Mouse (Mus musculus) liver (tissue): ENCODE measurements at regions not wholly inside any gene's neighbourhood (a gene's known extent, or its start where the extent isn't known, plus 50 kb on each side); places are given as distances from the start of the nearest gene placed in this dataset.

Source experiments
- DNase-seq: peaks from one replicate; pipeline ENCODE4 v3.0.0-alpha.2; 2020; ENCODE audit warnings: mixed read lengths

GRCm38 (mm10) chr10:38147421-38147820 lies 674.2 kb downstream of the Rfpl4b start:
- DNase-seq: no peak

- no peak for DNase-seq
Measured at GRCm38 (mm10) chr10:38139196-38139595, 682.4 kb downstream of the Rfpl4b start.

- DNase-seq: peak; percentile 4
Measured at GRCm38 (mm10) chr10:38121911-38122573, 699.5 kb downstream of the Rfpl4b start.

- no peak for DNase-seq
Measured at GRCm38 (mm10) chr10:38118601-38119000, 703.0 kb downstream of the Rfpl4b start.

- no peak for DNase-seq
Measured at GRCm38 (mm10) chr10:38116516-38116915, 705.1 kb downstream of the Rfpl4b start.

GRCm38 (mm10) chr10:38114194-38114593 lies 707.4 kb downstream of the Rfpl4b start:
- DNase-seq: no peak

- DNase-seq: no peak
Measured at GRCm38 (mm10) chr10:38108591-38108990, 713.0 kb downstream of the Rfpl4b start.

- DNase-seq: no peak
Measured at GRCm38 (mm10) chr10:38103570-38103969, 718.0 kb downstream of the Rfpl4b start.

GRCm38 (mm10) chr10:38078521-38078920 lies 743.1 kb downstream of the Rfpl4b start:
- no peak for DNase-seq

- DNase-seq: no peak
Measured at GRCm38 (mm10) chr10:38072394-38072793, 749.2 kb downstream of the Rfpl4b start.

GRCm38 (mm10) chr10:38059050-38059449 lies 762.5 kb downstream of the Rfpl4b start:
- no peak for DNase-seq

- no peak for DNase-seq
Measured at GRCm38 (mm10) chr10:38010452-38010851, 811.1 kb downstream of the Rfpl4b start.

GRCm38 (mm10) chr10:37995691-37996445 lies 825.7 kb downstream of the Rfpl4b start:
- no peak for DNase-seq

- DNase-seq: no peak
Measured at GRCm38 (mm10) chr10:37988297-37989263, 833.0 kb downstream of the Rfpl4b start.

- DNase-seq: no peak
Measured at GRCm38 (mm10) chr10:37978899-37979539, 840.3 kb upstream of the Marcks start.

- no peak for DNase-seq
Measured at GRCm38 (mm10) chr10:37960051-37960450, 821.3 kb upstream of the Marcks start.

GRCm38 (mm10) chr10:37914780-37915179 lies 776.1 kb upstream of the Marcks start:
- no peak for DNase-seq

GRCm38 (mm10) chr10:37911669-37912068 lies 772.9 kb upstream of the Marcks start:
- no peak for DNase-seq

GRCm38 (mm10) chr10:37908276-37908675 lies 769.6 kb upstream of the Marcks start:
- no peak for DNase-seq

GRCm38 (mm10) chr10:37907731-37908130 lies 769.0 kb upstream of the Marcks start:
- DNase-seq: no peak

GRCm38 (mm10) chr10:37887961-37888360 lies 749.2 kb upstream of the Marcks start:
- DNase-seq: no peak

- DNase-seq: no peak
Measured at GRCm38 (mm10) chr10:37880841-37881240, 742.1 kb upstream of the Marcks start.

GRCm38 (mm10) chr10:37873925-37874324 lies 735.2 kb upstream of the Marcks start:
- DNase-seq: no peak
